Mouse (Mus musculus) cerebellum, adult 2 months (tissue): ENCODE results near the gene Galns.

Source experiments
- CTCF ChIP-seq: fragments of 200-500 bp; IDR thresholded peaks from 2 replicates; pipeline ENCODE4 v1.5.1; 2011; ENCODE audit warnings: low read depth, mild to moderate bottlenecking, control low read depth, low read length, moderate library complexity, borderline replicate concordance; ENCODE audit not compliant: insufficient read depth
- POLR2A ChIP-seq: fragments of 200-500 bp; IDR thresholded peaks from 2 replicates; pipeline ENCODE4 v1.6.1; 2011; ENCODE audit warnings: low read length, control low read depth, borderline replicate concordance; ENCODE audit not compliant: insufficient read depth

- no peak for TF ChIP-seq POLR2A
- no peak for TF ChIP-seq CTCF
Observed at GRCm38 (mm10) chr8:122616181-122616905, 5.1 kb upstream of the Galns start.
